Mouse (Mus musculus): ENCODE measurements around the gene Adgrv1.

DNA sequence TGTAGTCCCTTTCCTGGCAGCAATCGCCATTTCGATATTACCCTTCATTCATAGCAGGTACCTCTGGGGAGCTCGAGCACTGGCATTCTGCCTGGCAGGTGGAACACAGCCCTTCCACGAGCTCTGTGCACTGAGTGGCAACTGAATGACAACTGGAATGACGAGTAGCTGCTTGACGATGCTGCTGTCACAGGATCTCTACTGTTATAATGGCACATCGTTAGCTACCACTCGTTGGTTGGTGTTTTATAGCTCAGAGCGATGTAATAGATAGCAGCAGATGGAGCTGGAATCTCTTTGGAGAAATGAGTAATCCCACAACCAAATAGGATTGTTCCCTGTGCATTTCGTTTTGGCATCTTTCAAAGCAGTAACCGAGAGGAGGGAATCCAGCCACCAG is 587.6 kb downstream of the Adgrv1 start:
- no peak for TF ChIP-seq CTCF (conservative IDR thresholded peaks at IDR 0.05; ENCODE audit: insufficient read depth, insufficient read length, low read depth, low read length)
- no peak for TF ChIP-seq POLR2A (IDR thresholded peaks at IDR 0.05; ENCODE audit: low read depth, low read length)

All from kidney, adult 2 months (tissue).